Mouse (Mus musculus) heart, embryonic 13.5 days (tissue): Measurements from ENCODE around the gene Pola2. TPM values are rescaled to one million over a fixed set of nuclear protein-coding genes. Genes with fewer than 3 reads are reported as not detected.

Experiments
- ATAC-seq: fragments of 200-750 bp; cut with Nextera tagmentation; 2 replicates; pipeline ENCODE4 v1.8.0; 2017; ENCODE audit warnings: moderate TSS enrichment; ENCODE audit not compliant: insufficient number of reproducible peaks, low FRiP score, low TSS enrichment; ENCODE audit errors: extremely low read depth
- H3K27ac ChIP-seq: fragments of 300-500 bp; sonication (generic); replicated peaks from 2 replicates; pipeline ENCODE4 v1.5.1; 2015; ENCODE audit warnings: moderate library complexity, mild to moderate bottlenecking, inconsistent platforms
- H3K27me3 ChIP-seq: fragments of 300-500 bp; sonication (generic); replicated peaks from 2 replicates; pipeline ENCODE4 v1.6.1; 2015; ENCODE audit warnings: mild to moderate bottlenecking, inconsistent platforms
- H3K36me3 ChIP-seq: fragments of 300-500 bp; sonication (generic); 2 replicates; pipeline ENCODE4 v1.6.1; 2015; ENCODE audit warnings: mild to moderate bottlenecking, inconsistent platforms
- H3K4me1 ChIP-seq: fragments of 300-500 bp; sonication (generic); 2 replicates; pipeline ENCODE4 v1.6.1; 2015; ENCODE audit warnings: inconsistent platforms
- H3K4me2 ChIP-seq: fragments of 300-500 bp; sonication (generic); 2 replicates; pipeline ENCODE4 v1.6.1; 2015; ENCODE audit warnings: inconsistent platforms, mild to moderate bottlenecking, moderate library complexity
- H3K4me3 ChIP-seq: fragments of 300-500 bp; sonication (generic); 2 replicates; pipeline ENCODE4 v1.5.1; 2015; ENCODE audit warnings: moderate library complexity, mild to moderate bottlenecking, inconsistent platforms
- H3K9ac ChIP-seq: fragments of 300-500 bp; sonication (generic); 2 replicates; pipeline ENCODE4 v1.6.1; 2015; ENCODE audit warnings: inconsistent platforms, mild to moderate bottlenecking, moderate library complexity
- H3K9me3 ChIP-seq: fragments of 300-500 bp; sonication (generic); 2 replicates; pipeline ENCODE4 v1.6.1; 2016; ENCODE audit warnings: inconsistent platforms
- WGBS: fragments of 180-500 bp; shearing (Covaris S2); methylation state at CpG from one replicate; pipeline ENCODE4 v1.1.7; 2015; ENCODE audit warnings: mixed read lengths; 5-methylcytosine and 5-hydroxymethylcytosine counted together
- polyA plus RNA-seq: library from polyadenylated mRNA; unstranded; fragments of >200 nt; fragmentation: Nextera tagmentation; extraction: Ambion mirVana; gene quantifications from 2 replicates; pipeline ENCODE4 v1.2.1, GENCODE M21; 2015

The Pola2 gene
- polyA plus RNA-seq, 1 experiment from 2014 or later: 47.2 TPM

- Histone ChIP-seq H3K4me1 (peaks cover 57% of the 10 kb centered on the region), H3K4me3 (peak overlapping the region; percentile 69), H3K4me2 (peak overlapping the region; percentile 96), H3K9me3 (no peaks in the 10 kb centered on the region), H3K27me3 (0 out of 2 replicates have a peak, but pooled peaks cover 3% of the 10 kb centered on the region), H3K9ac (peak overlapping the region; percentile 83), H3K27ac (peak overlapping the region; percentile 88), H3K36me3 (peaks cover 7% of the 10 kb centered on the region)
- under 1% methylated on average over 38 of the region's 38 CpGs for WGBS
- ATAC-seq: peak; percentile 51; the same call in 1 of the 2 replicates
Measured at GRCm38 (mm10) chr19:5923990-5924712, 39.9 kb downstream of the Pola2 start.

GRCm38 (mm10) chr19:5922963-5923362 is 41.0 kb downstream of the Pola2 start:
- Histone ChIP-seq H3K9me3 (no peaks in the 10 kb centered on the region), H3K4me1 (peaks cover 47% of the 10 kb centered on the region), H3K4me2 (peak overlapping the region; percentile 96), H3K4me3 (peak overlapping the region; percentile 27), H3K27ac (peak overlapping the region; percentile 48; the same call in 1 of the 2 replicates), H3K36me3 (peaks cover 19% of the 10 kb centered on the region), H3K9ac (peak overlapping the region; percentile 70), H3K27me3 (0 out of 2 replicates have a peak, but pooled peaks cover 3% of the 10 kb centered on the region)
- WGBS: 87% methylated on average over 3 of the region's 3 CpGs
- ATAC-seq: no peak

GRCm38 (mm10) chr19:5922119-5922942 is 41.7 kb downstream of the Pola2 start:
- Histone ChIP-seq H3K4me1 (peaks cover 47% of the 10 kb centered on the region), H3K4me3 (peak overlapping the region; percentile 27), H3K36me3 (peaks cover 25% of the 10 kb centered on the region), H3K27ac (peak overlapping the region; percentile 48), H3K9ac (peak overlapping the region; percentile 70), H3K27me3 (0 out of 2 replicates have a peak, but pooled peaks cover 3% of the 10 kb centered on the region), H3K9me3 (no peaks in the 10 kb centered on the region), H3K4me2 (peak overlapping the region; percentile 96)
- WGBS: 37% methylated on average over 15 of the region's 15 CpGs
- no peak for ATAC-seq

GRCm38 (mm10) chr19:5921715-5922114 is 42.3 kb downstream of the Pola2 start:
- WGBS: 16% methylated on average over 9 of the region's 9 CpGs
- Histone ChIP-seq H3K4me3 (peak overlapping the region; percentile 27), H3K4me2 (peak overlapping the region; percentile 96), H3K4me1 (peaks cover 42% of the 10 kb centered on the region), H3K9me3 (no peaks in the 10 kb centered on the region), H3K9ac (peak overlapping the region; percentile 70), H3K27me3 (0 out of 2 replicates have a peak, but pooled peaks cover 3% of the 10 kb centered on the region), H3K36me3 (peaks cover 32% of the 10 kb centered on the region), H3K27ac (peak overlapping the region; percentile 48)
- no peak for ATAC-seq

GRCm38 (mm10) chr19:5913007-5913719 is 50.8 kb downstream of the Pola2 start, which contains the start of gene Dpf2:
Gene Dpf2 (minus strand): TSS chr19:5913010.
- H3K27me3 ChIP-seq: no peaks in the 10 kb centered on the region
- no peaks in the 10 kb centered on the region for H3K9me3 ChIP-seq
- WGBS: 16% methylated on average over 13 of the region's 13 CpGs
- H3K27ac ChIP-seq: peak within 1 kb of the TSS; percentile 90
- peak within 1 kb of the TSS; percentile 94 for H3K9ac ChIP-seq
- H3K4me1 ChIP-seq: peaks cover 36% of the 10 kb centered on the region
- peak within 1 kb of the TSS; percentile 82 for H3K4me3 ChIP-seq
- H3K36me3 ChIP-seq: peaks cover 42% of the 10 kb centered on the region
- peak within 1 kb of the TSS; percentile 72 for H3K4me2 ChIP-seq
- no peak for ATAC-seq

GRCm38 (mm10) chr19:5912103-5913006 is 51.6 kb downstream of the Pola2 start:
- under 1% methylated on average over 56 of the region's 59 CpGs for WGBS
- Histone ChIP-seq H3K27ac (peak overlapping the region; percentile 90), H3K4me1 (peaks cover 36% of the 10 kb centered on the region), H3K9me3 (no peaks in the 10 kb centered on the region), H3K4me3 (peak overlapping the region; percentile 82), H3K4me2 (peak overlapping the region; percentile 72), H3K9ac (peak overlapping the region; percentile 94), H3K27me3 (no peaks in the 10 kb centered on the region), H3K36me3 (peaks cover 37% of the 10 kb centered on the region)
- ATAC-seq: peak; percentile 91

GRCm38 (mm10) chr19:5911430-5912102 is 52.4 kb downstream of the Pola2 start:
- ATAC-seq: no peak
- Histone ChIP-seq H3K9ac (peak overlapping the region; percentile 94), H3K4me3 (peak overlapping the region; percentile 82), H3K9me3 (no peaks in the 10 kb centered on the region), H3K4me1 (peaks cover 36% of the 10 kb centered on the region), H3K4me2 (peak overlapping the region; percentile 72), H3K36me3 (peaks cover 38% of the 10 kb centered on the region), H3K27ac (peak overlapping the region; percentile 90), H3K27me3 (no peaks in the 10 kb centered on the region)
- WGBS: 5% methylated on average over 14 of the region's 14 CpGs

- H3K27ac ChIP-seq: 0 out of 2 replicates have a peak overlapping the region, but pooled peaks have one; percentile 28
- no peaks in the 10 kb centered on the region for H3K9me3 ChIP-seq
- no peaks in the 10 kb centered on the region for H3K27me3 ChIP-seq
- H3K4me2 ChIP-seq: peak overlapping the region; percentile 72
- H3K36me3 ChIP-seq: peaks cover 38% of the 10 kb centered on the region
- ATAC-seq: no peak
- peaks cover 36% of the 10 kb centered on the region for H3K4me1 ChIP-seq
- H3K4me3 ChIP-seq: peak overlapping the region; percentile 82
- WGBS: 53% methylated on average over 6 of the region's 6 CpGs
- peak overlapping the region; percentile 68 for H3K9ac ChIP-seq
Measured at GRCm38 (mm10) chr19:5910221-5910620, 53.8 kb downstream of the Pola2 start.

- H3K27ac ChIP-seq: no peak overlapping the region
- no peaks in the 10 kb centered on the region for H3K27me3 ChIP-seq
- H3K9me3 ChIP-seq: no peaks in the 10 kb centered on the region
- no peak for ATAC-seq
- WGBS: 89% methylated on average over 3 of the region's 3 CpGs
- H3K9ac ChIP-seq: no peak overlapping the region
- H3K4me2 ChIP-seq: no peak overlapping the region
- peaks cover 60% of the 10 kb centered on the region for H3K36me3 ChIP-seq
- peaks cover 24% of the 10 kb centered on the region for H3K4me1 ChIP-seq
- H3K4me3 ChIP-seq: no peak overlapping the region
Measured at GRCm38 (mm10) chr19:5907275-5907674, 56.7 kb downstream of the Pola2 start.
